Mouse (Mus musculus): ENCODE measurements at regions not wholly inside any gene's neighbourhood (a gene's known extent, or its start where the extent isn't known, plus 50 kb on each side); places are given as distances from the start of the nearest gene placed in this dataset.

GRCm38 (mm10) chr17:83918413-83919139 lies 70.8 kb upstream of the Haao start:
- no peak for DNase-seq

DNA sequence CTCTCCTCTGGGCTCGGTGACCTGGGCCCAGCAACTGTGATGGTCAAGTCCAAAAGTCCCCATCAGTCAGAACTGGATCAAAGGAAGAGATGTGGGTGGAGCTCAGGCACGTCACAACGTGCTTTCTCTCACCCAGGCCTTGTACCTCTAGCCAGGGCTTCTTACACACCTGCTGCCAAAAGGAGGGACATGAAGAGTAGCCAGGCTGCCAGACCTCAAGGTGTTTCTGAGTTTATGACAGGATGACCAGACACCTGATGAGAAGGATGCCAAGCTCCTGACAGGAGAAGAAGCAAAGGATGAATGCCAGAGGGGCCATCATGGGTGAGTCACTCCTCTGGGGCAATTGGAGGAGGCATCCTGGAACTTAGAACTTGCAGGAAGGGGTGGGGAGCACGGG lies 70.0 kb upstream of the Haao start:
- no peak for DNase-seq

DNA sequence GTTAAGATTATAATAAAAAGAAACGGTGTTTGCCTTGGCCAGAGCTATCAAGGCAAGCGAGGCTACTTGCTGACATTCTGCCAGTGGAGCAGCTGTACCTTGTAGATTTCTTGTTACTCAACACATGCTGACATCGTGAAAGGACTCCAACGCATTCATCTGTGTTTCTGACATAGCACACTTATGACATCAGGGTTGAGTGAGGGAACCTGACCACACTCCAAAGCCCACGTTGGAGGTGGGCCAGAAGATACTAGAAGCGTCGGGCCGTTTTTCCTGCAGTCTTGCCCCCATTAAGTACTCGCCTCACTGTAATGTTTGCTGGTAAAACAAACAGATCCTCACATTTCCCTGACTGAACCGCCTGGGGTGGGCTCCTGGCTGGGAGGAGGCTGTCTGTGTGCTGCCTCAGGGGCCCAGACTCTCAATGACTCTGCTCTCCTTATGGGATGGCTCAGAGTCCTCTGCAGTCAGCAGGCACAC lies 69.0 kb upstream of the Haao start:
- DNase-seq = no peak

GRCm38 (mm10) chr17:83915034-83915433 lies 67.3 kb upstream of the Haao start:
- DNase-seq = no peak

DNA sequence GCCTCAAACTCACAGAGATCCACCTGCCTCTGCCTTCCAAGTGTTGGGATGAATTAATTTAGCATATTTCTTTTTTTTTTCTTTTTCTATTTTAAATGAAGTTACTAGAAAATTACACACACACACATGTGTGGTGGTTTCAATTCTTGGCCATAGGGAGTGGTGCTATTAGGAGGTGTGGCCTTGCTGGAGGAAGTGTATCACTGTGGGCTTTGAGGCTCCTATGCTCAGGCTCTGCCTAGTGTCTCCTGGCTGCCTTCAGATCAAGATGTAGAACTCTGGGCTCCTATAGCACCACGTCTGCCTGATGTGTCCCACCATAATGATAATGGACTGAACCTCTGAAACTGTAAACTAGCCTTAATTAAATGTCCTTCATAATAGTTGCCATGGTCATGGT lies 66.8 kb upstream of the Haao start:
- no peak for DNase-seq

DNA sequence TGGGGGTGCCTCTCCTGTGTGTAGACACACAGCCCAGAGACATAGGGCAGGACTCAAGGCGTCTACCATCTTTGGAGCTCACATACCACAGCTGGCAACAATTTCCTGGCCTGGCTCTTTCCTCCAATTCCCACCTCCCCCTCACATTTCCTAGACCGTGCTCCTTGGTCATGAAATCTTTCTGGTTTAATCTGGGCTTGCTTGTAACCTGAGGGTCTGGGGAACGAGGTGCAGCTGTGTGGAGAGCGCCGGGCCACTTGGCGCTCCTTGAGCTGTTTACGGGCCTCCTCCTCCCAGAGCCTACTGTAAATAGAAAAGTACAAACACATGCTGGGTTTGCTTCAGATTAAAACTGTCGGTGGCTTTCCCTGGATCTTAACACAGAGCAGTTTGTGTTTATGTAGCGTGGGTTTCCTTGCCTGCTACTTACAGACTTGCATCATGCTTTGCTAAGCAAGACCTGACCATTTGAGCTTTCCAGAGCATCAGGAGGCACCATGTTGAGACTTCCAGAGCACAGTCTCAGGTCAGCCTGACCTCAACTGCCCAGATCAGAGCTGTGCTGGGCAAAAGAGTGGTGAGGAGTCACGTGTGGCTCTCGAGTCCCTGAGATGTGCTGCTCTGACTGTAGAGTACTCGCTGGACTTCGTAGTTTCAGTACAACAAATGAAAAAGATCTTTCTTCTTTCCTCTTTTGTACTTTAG lies 66.1 kb upstream of the Haao start:
- no peak for DNase-seq

DNA sequence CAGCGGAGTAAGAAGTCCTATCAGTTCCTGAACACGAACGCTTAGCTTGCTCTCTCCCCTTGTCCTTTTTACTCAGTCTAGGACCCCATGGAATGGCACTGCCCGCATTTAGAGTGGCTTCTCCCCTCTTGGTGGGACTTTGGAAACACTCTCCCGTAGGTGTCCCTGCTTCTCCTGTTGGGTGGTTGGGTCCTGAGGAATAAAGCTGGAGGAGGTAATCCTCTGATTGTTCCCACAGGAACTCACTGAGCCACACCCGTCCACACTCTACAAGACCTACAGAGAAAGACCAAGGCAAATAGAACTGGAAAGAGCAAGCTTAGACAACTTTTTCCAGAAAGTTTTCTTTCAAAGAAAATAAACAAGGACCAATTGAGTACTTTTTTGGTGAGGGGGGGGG lies 64.7 kb upstream of the Haao start:
- no peak for DNase-seq

DNA sequence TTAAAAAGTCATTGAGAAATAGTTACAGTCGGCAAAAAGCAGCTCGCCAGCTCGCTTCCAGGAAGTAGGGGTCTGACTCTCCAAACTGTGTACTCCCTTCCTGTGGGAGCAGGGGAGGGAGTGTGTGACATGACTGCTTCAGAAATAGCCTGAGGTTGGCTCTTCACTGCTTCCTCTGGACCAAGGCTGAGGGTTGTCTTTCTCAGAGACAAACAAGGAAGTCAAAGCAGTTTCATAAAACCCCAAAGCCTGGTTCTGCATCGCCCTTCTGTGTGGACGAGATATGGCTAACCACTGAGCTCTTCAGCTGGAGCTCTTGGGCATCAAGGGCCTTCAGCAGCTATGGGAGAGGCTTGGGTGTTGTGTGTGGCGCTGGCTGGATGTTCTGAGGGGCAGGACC lies 61.0 kb upstream of the Haao start:
- no peak for DNase-seq

DNA sequence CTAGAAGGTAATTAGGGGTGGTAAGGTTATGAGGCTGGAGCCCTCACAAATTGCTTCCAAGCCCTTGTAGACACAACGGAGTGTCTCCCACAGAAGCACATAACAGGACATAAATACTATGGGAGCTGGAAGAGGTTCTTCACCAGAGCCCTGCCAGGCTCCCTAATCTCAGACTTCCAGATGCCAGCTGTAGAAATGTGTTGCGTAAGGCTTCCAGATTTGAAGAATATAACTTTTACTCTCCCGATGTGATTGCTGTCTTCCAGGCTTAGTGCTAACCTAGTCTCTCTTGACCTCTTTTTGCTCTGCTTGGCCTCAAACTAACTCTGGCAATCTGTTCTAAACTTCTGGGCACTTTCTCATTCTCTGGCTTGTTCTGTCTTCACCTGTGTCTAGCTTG lies 59.8 kb upstream of the Haao start:
- no peak for DNase-seq

- DNase-seq = no peak
These were observed 59.2 kb upstream of the Haao start for GRCm38 (mm10) chr17:83906751-83907537.

GRCm38 (mm10) chr17:83903467-83903866 lies 55.7 kb upstream of the Haao start:
- DNase-seq = peak; percentile 60

DNA sequence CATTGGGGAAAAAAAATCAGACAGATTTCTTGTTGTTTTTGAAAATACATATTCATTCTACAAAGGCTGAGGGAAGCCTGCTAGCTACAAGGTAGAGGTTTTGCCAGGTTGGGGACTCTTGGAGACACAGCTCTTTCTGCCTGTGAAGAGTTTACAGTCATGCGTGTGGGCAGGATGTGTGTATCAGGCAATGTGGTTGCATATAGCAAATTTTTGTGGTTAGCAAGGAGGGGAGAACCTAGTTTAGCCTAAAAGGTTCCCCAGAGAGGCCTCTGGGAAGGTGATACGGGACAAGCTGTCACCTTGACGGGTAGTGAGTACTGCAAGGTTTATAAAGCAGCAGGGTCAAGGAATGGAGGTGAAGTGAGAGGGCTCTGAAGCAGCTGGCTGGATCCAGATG lies 54.8 kb upstream of the Haao start:
- DNase-seq = no peak

- DNase-seq = no peak
These were observed 54.3 kb upstream of the Haao start for GRCm38 (mm10) chr17:83902091-83902490.

- no peak for DNase-seq
These were observed 51.9 kb upstream of the Haao start for GRCm38 (mm10) chr17:83899588-83900152.

DNA sequence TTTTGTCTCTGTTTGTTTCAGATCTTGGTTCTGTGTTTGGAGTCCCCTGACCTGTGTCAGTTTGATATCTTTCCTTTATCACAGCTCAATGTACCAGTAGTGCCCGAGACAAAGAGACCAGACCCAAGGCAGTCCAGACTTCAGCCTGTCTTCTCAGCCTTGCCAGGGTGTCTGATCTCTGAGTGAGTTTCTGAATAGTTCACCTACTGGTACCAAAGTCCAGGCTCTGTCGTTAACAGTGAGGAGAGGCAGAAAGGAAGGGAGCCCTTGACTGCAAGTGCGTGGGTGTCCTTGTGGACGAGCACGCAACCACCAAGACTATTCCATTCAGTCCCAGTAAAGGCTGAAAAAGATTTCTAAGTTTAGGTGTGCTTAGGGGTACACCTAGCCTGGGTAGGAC lies 50.8 kb upstream of the Haao start:
- no peak for DNase-seq
